26 mouse cellular contexts compared by ENCODE assay signal in the genomic region with DNA sequence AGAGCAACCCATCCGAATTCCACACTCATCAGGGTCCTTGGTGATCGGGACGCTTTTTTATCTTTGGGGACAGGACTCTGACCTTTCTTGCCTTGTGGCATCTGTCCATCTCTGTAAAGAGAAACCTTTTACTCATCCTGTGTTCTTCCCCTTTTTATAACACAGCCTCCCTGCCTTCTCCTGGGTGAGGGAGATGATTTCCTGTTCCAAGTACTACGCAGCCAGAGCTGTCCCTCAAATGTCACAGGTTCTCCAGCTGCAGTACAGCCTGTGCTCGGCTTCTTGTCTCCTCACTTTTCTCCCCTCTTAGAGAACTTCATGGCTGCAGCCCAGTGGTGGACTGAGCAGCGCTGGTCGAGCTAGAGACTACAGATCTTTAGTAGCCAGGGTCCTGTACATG. TPM values are rescaled to one million over a fixed set of nuclear protein-coding genes. Genes with fewer than 3 reads are reported as not detected.
DNase-seq lines count a peak whose midpoint lies in the region; ATAC-seq and TF ChIP-seq lines count a peak whose summit lies in the region.
"Had no signal": no experiment of that assay in that cellular context is flagged by ENCODE, and none has a peak within 500 bp of the region (broad histone marks: within the 10 kb centered on the region; RNA-seq: fewer than 3 reads in every experiment).

No protein-coding gene starts in this region.

- TF ChIP-seq POLR2A in lung, adult 2 months (IDR thresholded peaks at IDR 0.05; ENCODE audit: borderline replicate concordance, extremely low read depth, low read depth, low read length): no peak

- H3K4me3 ChIP-seq in heart, embryonic 11.5 days (ENCODE audit: low read depth, low read length): no peak overlapping the region
- H3K4me3 ChIP-seq in lung, adult 2 months (replicated peaks; ENCODE audit: extremely low read depth, low read depth, low read length): no peak overlapping the region
- no peak overlapping the region for H3K4me3 ChIP-seq in liver, postnatal 0 days (ENCODE audit: low read depth, low read length)
- H3K4me3 ChIP-seq: embryonic facial prominence, embryonic 15.5 days; forebrain, embryonic 15.5 days; limb, embryonic 10.5 days; liver, embryonic 15.5 days; midbrain, embryonic 15.5 days; neural tube, embryonic 12.5 days had no signal

- no peaks in the 10 kb centered on the region for H3K36me3 ChIP-seq in heart, embryonic 11.5 days (ENCODE audit: control insufficient read depth, insufficient read depth, low read length)
- H3K36me3 ChIP-seq in liver, postnatal 0 days (replicated peaks; ENCODE audit: insufficient read depth, low read length): no peaks in the 10 kb centered on the region
- H3K36me3 ChIP-seq: embryonic facial prominence, embryonic 15.5 days; forebrain, embryonic 15.5 days; limb, embryonic 10.5 days; liver, embryonic 15.5 days; midbrain, embryonic 15.5 days; neural tube, embryonic 12.5 days had no signal

- peaks cover 29% of the 10 kb centered on the region for H3K4me1 ChIP-seq in heart, embryonic 11.5 days (ENCODE audit: control insufficient read depth, insufficient read depth, low read length)
- H3K4me1 ChIP-seq in lung, adult 2 months (ENCODE audit: control insufficient read depth, insufficient read depth, low read length): no peaks in the 10 kb centered on the region
- H3K4me1 ChIP-seq in liver, postnatal 0 days (ENCODE audit: insufficient read depth): no peaks in the 10 kb centered on the region
- H3K4me1 ChIP-seq: limb, embryonic 10.5 days; liver, embryonic 15.5 days; neural tube, embryonic 12.5 days had no signal

- 30% methylated on average over 7 of the region's 7 CpGs for WGBS in heart, embryonic 11.5 days (ENCODE audit: insufficient replicate concordance)
- 47% methylated on average over 7 of the region's 7 CpGs for WGBS in lung, adult 2 months
- 35% methylated on average over 7 of the region's 7 CpGs for WGBS in liver, postnatal 0 days (ENCODE audit: insufficient replicate concordance)

- no peaks in the 10 kb centered on the region for H3K9me3 ChIP-seq in heart, embryonic 11.5 days (replicated peaks; ENCODE audit: control insufficient read depth, low read length)
- H3K9me3 ChIP-seq in liver, postnatal 0 days (ENCODE audit: low read length): no peaks in the 10 kb centered on the region
- H3K9me3 ChIP-seq: embryonic facial prominence, embryonic 15.5 days; forebrain, embryonic 15.5 days; limb, embryonic 10.5 days; liver, embryonic 15.5 days; midbrain, embryonic 15.5 days; neural tube, embryonic 12.5 days had no signal

- no peak overlapping the region for H3K27ac ChIP-seq in heart, embryonic 11.5 days (ENCODE audit: low read depth, low read length)
- H3K27ac ChIP-seq in liver, postnatal 0 days (ENCODE audit: low read depth): no peak overlapping the region
- H3K27ac ChIP-seq: embryonic facial prominence, embryonic 15.5 days; hindbrain, postnatal 0 days; limb, embryonic 10.5 days; liver, embryonic 15.5 days; midbrain, embryonic 15.5 days; neural tube, embryonic 12.5 days had no signal

- H3K4me2 ChIP-seq in heart, embryonic 11.5 days: 0 out of 2 replicates have a peak overlapping the region, but pooled peaks have one; percentile 1
- H3K4me2 ChIP-seq in liver, postnatal 0 days (ENCODE audit: low read depth, low read length): no peak overlapping the region
- H3K4me2 ChIP-seq: forebrain, embryonic 15.5 days; liver, embryonic 15.5 days; midbrain, embryonic 15.5 days; neural tube, embryonic 12.5 days had no signal

- no peaks in the 10 kb centered on the region for H3K27me3 ChIP-seq in heart, embryonic 11.5 days (ENCODE audit: control insufficient read depth, insufficient read depth, low read length)
- no peaks in the 10 kb centered on the region for H3K27me3 ChIP-seq in liver, postnatal 0 days (ENCODE audit: insufficient read depth, low read length)
- H3K27me3 ChIP-seq: embryonic facial prominence, embryonic 15.5 days; forebrain, embryonic 15.5 days; liver, embryonic 15.5 days; midbrain, embryonic 15.5 days; neural tube, embryonic 12.5 days had no signal

- intact Hi-C loops in heart, postnatal 14 days (cut with DNase I): no loop called here

- no peak for TF ChIP-seq CTCF in lung, adult 2 months (IDR thresholded peaks at IDR 0.05; ENCODE audit: insufficient read depth, low read length)
- no peak for TF ChIP-seq CTCF in liver, postnatal 0 days (IDR thresholded peaks at IDR 0.05; ENCODE audit: low read depth)

- TF ChIP-seq EP300 in liver, postnatal 0 days (IDR thresholded peaks at IDR 0.05; ENCODE audit: low read depth): no peak

- DNase-seq in gastrocnemius, adult 18-20 months (ENCODE audit: low spot score): peak; percentile 34
- no peak for DNase-seq in gastrocnemius, adult 8-10 months (ENCODE audit: low spot score in 2 of 2)
- no peak for DNase-seq in heart, postnatal 14 days
- peak; percentile 1 for DNase-seq in lung, adult 2 months
- no peak for DNase-seq in lung, postnatal 14 days
- no peak for DNase-seq in liver, postnatal 0 days
- DNase-seq: adrenal gland, adult 8-10 months; cerebellum, adult 18-20 months; cerebellum, postnatal 14 days; kidney, postnatal 4 days; liver; thymus, postnatal 36 days had no signal

- no peak for ATAC-seq in heart, embryonic 11.5 days (replicated peaks; ENCODE audit: insufficient number of reproducible peaks, low FRiP score, low TSS enrichment)
- ATAC-seq in megakaryocyte progenitor cell, adult 5-6 weeks (replicated peaks; ENCODE audit: poor library complexity): peak; percentile 54
- ATAC-seq in liver, postnatal 0 days: no peak
- ATAC-seq: activated CD4-positive, CD25-positive, alpha-beta regulatory T cell, adult 4 months; forebrain, embryonic 15.5 days; hindbrain, postnatal 0 days; intestine, postnatal 0 days; lung, postnatal 0 days; midbrain, embryonic 15.5 days had no signal

- no peak overlapping the region for H3K9ac ChIP-seq in heart, embryonic 11.5 days (ENCODE audit: low read depth, low read length)
- no peak overlapping the region for H3K9ac ChIP-seq in liver, postnatal 0 days (replicated peaks)
- H3K9ac ChIP-seq: embryonic facial prominence, embryonic 15.5 days; forebrain, embryonic 15.5 days; liver, embryonic 15.5 days; midbrain, embryonic 15.5 days; neural tube, embryonic 12.5 days had no signal

RNA-seq across cellular contexts. Expression of gene March10, which starts 40.1 kb away (rescaled TPM):
- not detected for total RNA-seq in gastrocnemius, adult 18-20 months (2021)
- total RNA-seq in gastrocnemius, adult 8-10 months (2022): not detected
- 0.19 and 0.30 TPM in 2 replicates for polyA plus RNA-seq in heart, embryonic 11.5 days (2014; fragmentation: Nextera tagmentation; extraction: Ambion mirVana)
- not detected for total RNA-seq in heart, postnatal 14 days (2021)
- polyA plus RNA-seq in lung, adult 2 months (2012; rRNA removed): 0.08 and 0.14 TPM in 2 replicates
- total RNA-seq in megakaryocyte progenitor cell, adult 5-6 weeks (2015): not detected in 2 replicates
- total RNA-seq in megakaryocyte progenitor cell, adult 5-6 weeks (2017): not detected in 2 replicates
- not detected in 2 replicates for polyA plus RNA-seq in liver, postnatal 0 days (2015; fragmentation: Nextera tagmentation; extraction: Ambion mirVana)
- total RNA-seq: adrenal gland, adult 8-10 months had no signal
- polyA plus RNA-seq: activated CD4-positive, CD25-positive, alpha-beta regulatory T cell, adult 4 months; intestine, postnatal 0 days; limb, embryonic 10.5 days; liver, embryonic 15.5 days; spleen, adult 2 months; stomach, embryonic 14.5 days had no signal

Comparison
In these comparisons a context has a peak if more than half of its experiments do, and no peak if none do; other contexts are left out.
1. DNase-seq: peak in gastrocnemius, adult 18-20 months (single experiment) and lung, adult 2 months (single experiment); none in gastrocnemius, adult 8-10 months (0 of 2), heart, postnatal 14 days (0 of 2), lung, postnatal 14 days (single experiment) and liver, postnatal 0 days (single experiment).